Mouse (Mus musculus) erythroblast, adult 5-6 weeks (primary cell): ENCODE measurements around the gene Hist1h2bm. TPM values are rescaled to one million over a fixed set of nuclear protein-coding genes. Genes with fewer than 3 reads are reported as not detected.

Experiments
- total RNA-seq, 2 experiments: library from RNA; stranded (forward) in 1 of 2; stranded (reverse) in 1 of 2; fragments of 150-400 nt in 1 of 2; fragments of 200-764, 138-1000 nt in 1 of 2; gene quantifications; 2 replicates each; pipeline versions ENCODE4 v1.2.3 to v1.2.4; 2015 to 2017; ENCODE audit warnings: low replicate concordance in 2 of 2

Hist1h2bm gene
- total RNA-seq, 2 experiments from 2014 or later: 82.8 to 254 TPM

Other genes starting within 250 kb of the Hist1h2bm start
Only the 30 nearest of the 31 such genes appear.
- gene Gm10065, start 242.6 kb upstream of the Hist1h2bm start, total RNA-seq (2015; ENCODE audit: low replicate concordance): not detected in 2 replicates
- gene Gm10065, start 242.6 kb upstream of the Hist1h2bm start, total RNA-seq (2017; ENCODE audit: low replicate concordance): not detected in 2 replicates
- 0.77 and 5.6 TPM in 2 replicates for gene AK157302, start 226.8 kb upstream of the Hist1h2bm start, total RNA-seq (2015; ENCODE audit: low replicate concordance)
- 7.8 and 15.1 TPM in 2 replicates for gene AK157302, start 226.8 kb upstream of the Hist1h2bm start, total RNA-seq (2017; ENCODE audit: low replicate concordance)
- gene Gm11273, start 220.6 kb upstream of the Hist1h2bm start, total RNA-seq (2015; ENCODE audit: low replicate concordance): 12.1 TPM in 1 of 2 replicates, not detected in the other
- gene Gm11273, start 220.6 kb upstream of the Hist1h2bm start, total RNA-seq (2017; ENCODE audit: low replicate concordance): 1.3 TPM in 1 of 2 replicates, not detected in the other
- 2.1 and 5.4 TPM in 2 replicates for gene Zkscan8, start 190.9 kb upstream of the Hist1h2bm start, total RNA-seq (2015; ENCODE audit: low replicate concordance)
- gene Zkscan8, start 190.9 kb upstream of the Hist1h2bm start, total RNA-seq (2017; ENCODE audit: low replicate concordance): 1.7 and 3.4 TPM in 2 replicates
- not detected in 2 replicates for gene Olfr1366, start 179.2 kb upstream of the Hist1h2bm start, total RNA-seq (2015; ENCODE audit: low replicate concordance)
- gene Olfr1366, start 179.2 kb upstream of the Hist1h2bm start, total RNA-seq (2017; ENCODE audit: low replicate concordance): not detected in 2 replicates
- not detected in 2 replicates for gene Olfr1535, start 162.2 kb upstream of the Hist1h2bm start, total RNA-seq (2015; ENCODE audit: low replicate concordance)
- gene Olfr1535, start 162.2 kb upstream of the Hist1h2bm start, total RNA-seq (2017; ENCODE audit: low replicate concordance): 0.84 TPM in 1 of 2 replicates, not detected in the other
- not detected in 2 replicates for gene Olfr1364, start 140.3 kb upstream of the Hist1h2bm start, total RNA-seq (2015; ENCODE audit: low replicate concordance)
- not detected in 2 replicates for gene Olfr1364, start 140.3 kb upstream of the Hist1h2bm start, total RNA-seq (2017; ENCODE audit: low replicate concordance)
- gene Olfr1362, start 108.0 kb upstream of the Hist1h2bm start, total RNA-seq (2015; ENCODE audit: low replicate concordance): not detected in 2 replicates
- not detected in 2 replicates for gene Olfr1362, start 108.0 kb upstream of the Hist1h2bm start, total RNA-seq (2017; ENCODE audit: low replicate concordance)
- not detected in 2 replicates for gene Olfr11, start 79.5 kb upstream of the Hist1h2bm start, total RNA-seq (2015; ENCODE audit: low replicate concordance)
- not detected in 2 replicates for gene Olfr11, start 79.5 kb upstream of the Hist1h2bm start, total RNA-seq (2017; ENCODE audit: low replicate concordance)
- not detected in 2 replicates for gene Olfr1361, start 58.7 kb upstream of the Hist1h2bm start, total RNA-seq (2015; ENCODE audit: low replicate concordance)
- gene Olfr1361, start 58.7 kb upstream of the Hist1h2bm start, total RNA-seq (2017; ENCODE audit: low replicate concordance): not detected in 2 replicates
- not detected in 2 replicates for gene Olfr1360, start 44.6 kb upstream of the Hist1h2bm start, total RNA-seq (2015; ENCODE audit: low replicate concordance)
- gene Olfr1360, start 44.6 kb upstream of the Hist1h2bm start, total RNA-seq (2017; ENCODE audit: low replicate concordance): not detected in 2 replicates
- gene Olfr1359, start 23.9 kb upstream of the Hist1h2bm start, total RNA-seq (2015; ENCODE audit: low replicate concordance): not detected in 2 replicates
- gene Olfr1359, start 23.9 kb upstream of the Hist1h2bm start, total RNA-seq (2017; ENCODE audit: low replicate concordance): 0.34 and 0.42 TPM in 2 replicates
- 91.5 and 110 TPM in 2 replicates for gene Hist1h2bl, start 5.9 kb upstream of the Hist1h2bm start, total RNA-seq (2015; ENCODE audit: low replicate concordance)
- gene Hist1h2bl, start 5.9 kb upstream of the Hist1h2bm start, total RNA-seq (2017; ENCODE audit: low replicate concordance): 213 and 268 TPM in 2 replicates
- 6.1 TPM in 1 of 2 replicates, not detected in the other for gene Hist1h2ai, start 5.6 kb upstream of the Hist1h2bm start, total RNA-seq (2015; ENCODE audit: low replicate concordance)
- 1,027 and 1,342 TPM in 2 replicates for gene Hist1h2ai, start 5.6 kb upstream of the Hist1h2bm start, total RNA-seq (2017; ENCODE audit: low replicate concordance)
- gene Hist1h3h, start 4.4 kb upstream of the Hist1h2bm start, total RNA-seq (2015; ENCODE audit: low replicate concordance): 16.7 TPM in 1 of 2 replicates, not detected in the other
- gene Hist1h3h, start 4.4 kb upstream of the Hist1h2bm start, total RNA-seq (2017; ENCODE audit: low replicate concordance): 69.1 and 159 TPM in 2 replicates
- gene Hist1h4j, start 13.0 kb downstream of the Hist1h2bm start, total RNA-seq (2015; ENCODE audit: low replicate concordance): not detected in 2 replicates
- gene Hist1h4j, start 13.0 kb downstream of the Hist1h2bm start, total RNA-seq (2017; ENCODE audit: low replicate concordance): 148 and 152 TPM in 2 replicates
- 10.4 and 16.9 TPM in 2 replicates for gene Hist1h4k, start 28.5 kb downstream of the Hist1h2bm start, total RNA-seq (2015; ENCODE audit: low replicate concordance)
- gene Hist1h4k, start 28.5 kb downstream of the Hist1h2bm start, total RNA-seq (2017; ENCODE audit: low replicate concordance): 714 and 903 TPM in 2 replicates
- gene Hist1h2ak, start 31.8 kb downstream of the Hist1h2bm start, total RNA-seq (2015; ENCODE audit: low replicate concordance): 39.2 and 75.4 TPM in 2 replicates
- gene Hist1h2ak, start 31.8 kb downstream of the Hist1h2bm start, total RNA-seq (2017; ENCODE audit: low replicate concordance): 730 and 899 TPM in 2 replicates
- 229 and 365 TPM in 2 replicates for gene Hist1h2bn, start 32.1 kb downstream of the Hist1h2bm start, total RNA-seq (2015; ENCODE audit: low replicate concordance)
- gene Hist1h2bn, start 32.1 kb downstream of the Hist1h2bm start, total RNA-seq (2017; ENCODE audit: low replicate concordance): 952 and 1,236 TPM in 2 replicates
- gene Hist1h1b, start 58.6 kb downstream of the Hist1h2bm start, total RNA-seq (2015; ENCODE audit: low replicate concordance): 491 and 530 TPM in 2 replicates
- 1,333 and 2,653 TPM in 2 replicates for gene Hist1h1b, start 58.6 kb downstream of the Hist1h2bm start, total RNA-seq (2017; ENCODE audit: low replicate concordance)
- gene Hist1h3i, start 61.3 kb downstream of the Hist1h2bm start, total RNA-seq (2015; ENCODE audit: low replicate concordance): 143 and 204 TPM in 2 replicates
- 142 and 186 TPM in 2 replicates for gene Hist1h3i, start 61.3 kb downstream of the Hist1h2bm start, total RNA-seq (2017; ENCODE audit: low replicate concordance)
- gene Hist1h2an, start 65.2 kb downstream of the Hist1h2bm start, total RNA-seq (2015; ENCODE audit: low replicate concordance): not detected in 2 replicates
- 456 and 497 TPM in 2 replicates for gene Hist1h2an, start 65.2 kb downstream of the Hist1h2bm start, total RNA-seq (2017; ENCODE audit: low replicate concordance)
- 4.4 and 5.8 TPM in 2 replicates for gene Hist1h2bp, start 65.4 kb downstream of the Hist1h2bm start, total RNA-seq (2015; ENCODE audit: low replicate concordance)
- 33.7 and 47.3 TPM in 2 replicates for gene Hist1h2bp, start 65.4 kb downstream of the Hist1h2bm start, total RNA-seq (2017; ENCODE audit: low replicate concordance)
- 197 and 261 TPM in 2 replicates for gene Hist1h2bq, start 88.2 kb downstream of the Hist1h2bm start, total RNA-seq (2015; ENCODE audit: low replicate concordance)
- 24.3 and 156 TPM in 2 replicates for gene Hist1h2bq, start 88.2 kb downstream of the Hist1h2bm start, total RNA-seq (2017; ENCODE audit: low replicate concordance)
- 63.1 and 86.1 TPM in 2 replicates for gene Hist1h2ao, start 88.4 kb downstream of the Hist1h2bm start, total RNA-seq (2015; ENCODE audit: low replicate concordance)
- gene Hist1h2ao, start 88.4 kb downstream of the Hist1h2bm start, total RNA-seq (2017; ENCODE audit: low replicate concordance): 517 TPM in 1 of 2 replicates, not detected in the other
- 71.7 and 77.6 TPM in 2 replicates for gene Hist1h4m, start 89.7 kb downstream of the Hist1h2bm start, total RNA-seq (2015; ENCODE audit: low replicate concordance)
- 860 and 1,014 TPM in 2 replicates for gene Hist1h4m, start 89.7 kb downstream of the Hist1h2bm start, total RNA-seq (2017; ENCODE audit: low replicate concordance)
- 6.9 and 21.5 TPM in 2 replicates for gene Hist1h4n, start 110.2 kb downstream of the Hist1h2bm start, total RNA-seq (2015; ENCODE audit: low replicate concordance)
- gene Hist1h4n, start 110.2 kb downstream of the Hist1h2bm start, total RNA-seq (2017; ENCODE audit: low replicate concordance): 699 and 712 TPM in 2 replicates
- gene Hist1h2ap, start 111.5 kb downstream of the Hist1h2bm start, total RNA-seq (2015; ENCODE audit: low replicate concordance): 40.2 and 52.7 TPM in 2 replicates
- 924 and 2,814 TPM in 2 replicates for gene Hist1h2ap, start 111.5 kb downstream of the Hist1h2bm start, total RNA-seq (2017; ENCODE audit: low replicate concordance)
- gene Hist1h2br, start 111.7 kb downstream of the Hist1h2bm start, total RNA-seq (2015; ENCODE audit: low replicate concordance): 215 and 279 TPM in 2 replicates
- gene Hist1h2br, start 111.7 kb downstream of the Hist1h2bm start, total RNA-seq (2017; ENCODE audit: low replicate concordance): 157 and 261 TPM in 2 replicates
- 0.19 and 2.9 TPM in 2 replicates for gene Zfp184, start 223.1 kb downstream of the Hist1h2bm start, total RNA-seq (2015; ENCODE audit: low replicate concordance)
- gene Zfp184, start 223.1 kb downstream of the Hist1h2bm start, total RNA-seq (2017; ENCODE audit: low replicate concordance): 0.34 and 2.5 TPM in 2 replicates